Mouse (Mus musculus): ENCODE results near the gene Commd9. TPM values are rescaled to one million over a fixed set of nuclear protein-coding genes. Genes with fewer than 3 reads are reported as not detected.
A peak's percentile ranks its signal among the peaks of the same experiment; 100 is the strongest.

Gene Commd9
- polyA plus RNA-seq (2015; fragmentation: Nextera tagmentation; extraction: Ambion mirVana) = 65.3 and 72.6 TPM in 2 replicates

DNA sequence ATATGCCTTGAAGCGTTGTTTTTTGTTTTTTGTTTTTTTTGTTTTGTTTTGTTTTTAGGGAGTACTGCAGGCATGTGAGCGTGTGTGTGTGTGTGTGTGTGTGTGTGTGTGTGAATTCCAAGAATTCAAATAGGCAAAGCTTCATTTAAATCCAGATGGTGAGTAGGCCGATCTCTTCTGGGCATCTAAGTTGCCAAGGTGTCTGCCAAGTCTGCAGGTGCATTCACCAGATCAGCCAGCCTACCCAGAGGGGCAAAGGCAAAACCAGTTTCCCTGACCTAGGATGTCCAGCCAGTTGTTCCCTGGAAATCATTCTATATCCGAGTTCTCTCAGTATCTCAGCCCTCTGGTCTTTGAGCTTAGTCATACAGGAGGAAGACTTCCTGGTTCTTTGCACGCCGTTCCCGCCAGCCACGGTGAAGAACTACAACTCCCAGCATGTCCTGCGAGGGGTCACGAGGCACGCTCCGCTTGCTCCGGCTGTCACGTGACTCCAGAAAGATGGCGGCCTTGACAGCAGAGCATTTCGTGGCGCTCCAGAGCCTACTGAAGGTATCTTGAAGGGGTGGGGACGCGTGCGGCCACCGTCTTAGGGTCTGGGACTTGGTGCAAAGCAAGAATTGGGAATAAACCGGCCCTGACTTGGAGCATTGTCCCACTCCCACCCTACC lies at the start of gene Commd9:
Commd9 (plus strand) TSS at position 480 of the 671 bp plus-strand sequence.
- Histone ChIP-seq H3K4me1 (ENCODE audit: insufficient read depth, low read length) (peaks cover 9% of the 10 kb centered on the region), H3K27me3 (ENCODE audit: insufficient read depth, low read length) (no peaks in the 10 kb centered on the region), H3K36me3 (ENCODE audit: insufficient read depth, low read length) (no peaks in the 10 kb centered on the region), H3K4me2 (replicated peaks; ENCODE audit: low read depth, low read length) (peak within 1 kb of the TSS; percentile 62), H3K4me3 (ENCODE audit: low read length) (peak within 1 kb of the TSS; percentile 70), H3K9ac (replicated peaks; ENCODE audit: low read length) (peak within 1 kb of the TSS; percentile 77), H3K9me3 (ENCODE audit: low read length) (no peaks in the 10 kb centered on the region), H3K27ac (ENCODE audit: low read length) (no peak within 1 kb of the TSS)
- 12% methylated on average over 22 of the region's 22 CpGs for WGBS
- ATAC-seq (ENCODE audit: low FRiP score, low TSS enrichment) = peak; percentile 97

DNA sequence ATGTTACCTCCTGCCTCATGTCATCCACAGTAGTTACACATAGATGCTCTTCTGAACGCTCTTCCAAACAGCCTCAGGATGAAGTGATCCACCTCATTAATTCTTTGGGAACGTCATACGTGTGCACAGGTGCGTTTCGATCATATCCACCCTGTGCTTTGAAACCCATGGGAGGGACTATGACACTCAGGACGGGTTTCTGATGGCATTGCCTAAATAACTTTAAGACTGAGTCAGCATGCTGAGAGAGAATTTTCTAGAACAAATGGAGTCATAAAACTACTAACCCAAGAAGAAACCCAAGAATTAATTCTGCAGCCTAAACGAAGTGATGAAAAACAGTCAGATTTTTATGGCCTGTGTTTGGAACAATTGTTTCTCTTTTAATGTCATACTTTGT lies 43.3 kb upstream of the Commd9 start:
- H3K9me3 ChIP-seq (ENCODE audit: low read length) = no peaks in the 10 kb centered on the region
- H3K27ac ChIP-seq (ENCODE audit: low read length) = no peak overlapping the region
- H3K4me3 ChIP-seq (ENCODE audit: low read length) = no peak overlapping the region
- no peak overlapping the region for H3K4me2 ChIP-seq (replicated peaks; ENCODE audit: low read depth, low read length)
- WGBS = 57% methylated on average over 7 of the region's 7 CpGs
- no peak overlapping the region for H3K9ac ChIP-seq (replicated peaks; ENCODE audit: low read length)
- no peaks in the 10 kb centered on the region for H3K27me3 ChIP-seq (ENCODE audit: insufficient read depth, low read length)
- no peaks in the 10 kb centered on the region for H3K4me1 ChIP-seq (ENCODE audit: insufficient read depth, low read length)
- ATAC-seq (ENCODE audit: low FRiP score, low TSS enrichment) = no peak
- no peaks in the 10 kb centered on the region for H3K36me3 ChIP-seq (ENCODE audit: insufficient read depth, low read length)

DNA sequence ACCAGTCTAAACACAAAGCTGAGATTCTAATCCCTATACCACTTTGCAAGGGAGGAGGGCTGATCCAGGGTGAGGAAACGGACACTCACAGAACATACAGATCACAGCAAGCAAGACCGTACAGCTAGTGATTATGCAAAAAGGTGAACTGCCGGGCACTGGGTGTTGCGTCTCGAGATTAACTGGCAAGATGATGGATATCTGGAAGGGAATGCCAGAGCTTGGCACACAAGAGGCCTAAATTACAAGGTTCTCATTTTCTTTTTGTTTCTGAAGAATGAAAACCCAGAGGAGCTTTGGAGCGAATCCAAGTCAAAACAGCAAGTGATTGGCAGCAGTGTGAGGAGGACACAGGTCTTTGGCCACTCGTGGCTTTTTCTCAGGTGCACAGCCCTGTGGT lies 31.3 kb upstream of the Commd9 start:
- Histone ChIP-seq H3K27ac (ENCODE audit: low read length) (no peak overlapping the region), H3K9me3 (ENCODE audit: low read length) (peaks cover 3% of the 10 kb centered on the region; the same call in 1 of the 2 replicates), H3K4me3 (ENCODE audit: low read length) (no peak overlapping the region), H3K4me2 (replicated peaks; ENCODE audit: low read depth, low read length) (no peak overlapping the region), H3K9ac (replicated peaks; ENCODE audit: low read length) (no peak overlapping the region), H3K27me3 (ENCODE audit: insufficient read depth, low read length) (no peaks in the 10 kb centered on the region), H3K4me1 (ENCODE audit: insufficient read depth, low read length) (no peaks in the 10 kb centered on the region), H3K36me3 (ENCODE audit: insufficient read depth, low read length) (no peaks in the 10 kb centered on the region)
- 73% methylated on average over 7 of the region's 7 CpGs for WGBS
- ATAC-seq (ENCODE audit: low FRiP score, low TSS enrichment) = no peak

DNA sequence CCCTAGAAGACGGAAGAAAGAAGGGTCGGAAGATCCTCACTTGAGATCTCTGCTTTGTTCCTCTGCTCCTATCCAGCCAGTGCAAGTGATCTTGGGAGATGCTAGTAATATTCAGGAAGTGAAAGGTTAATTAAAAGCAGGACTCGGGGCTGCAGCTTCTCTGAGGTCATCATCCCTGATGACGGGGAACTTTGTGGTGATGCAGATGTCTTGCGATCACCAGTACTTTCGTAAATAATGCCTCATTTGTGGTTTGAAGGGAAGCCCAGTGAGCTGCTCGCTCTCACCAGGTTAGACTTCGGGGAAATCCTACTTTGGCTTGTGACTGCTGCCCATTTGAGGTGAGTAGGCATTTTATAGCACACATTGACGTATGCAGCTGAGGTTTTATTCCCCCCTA lies 29.9 kb upstream of the Commd9 start:
- Histone ChIP-seq H3K4me1 (ENCODE audit: insufficient read depth, low read length) (no peaks in the 10 kb centered on the region), H3K4me3 (ENCODE audit: low read length) (no peak overlapping the region), H3K9ac (replicated peaks; ENCODE audit: low read length) (no peak overlapping the region), H3K4me2 (replicated peaks; ENCODE audit: low read depth, low read length) (no peak overlapping the region), H3K36me3 (ENCODE audit: insufficient read depth, low read length) (no peaks in the 10 kb centered on the region), H3K9me3 (ENCODE audit: low read length) (no peaks in the 10 kb centered on the region), H3K27me3 (ENCODE audit: insufficient read depth, low read length) (no peaks in the 10 kb centered on the region), H3K27ac (ENCODE audit: low read length) (no peak overlapping the region)
- 81% methylated on average over 9 of the region's 9 CpGs for WGBS
- no peak for ATAC-seq (ENCODE audit: low FRiP score, low TSS enrichment)

DNA sequence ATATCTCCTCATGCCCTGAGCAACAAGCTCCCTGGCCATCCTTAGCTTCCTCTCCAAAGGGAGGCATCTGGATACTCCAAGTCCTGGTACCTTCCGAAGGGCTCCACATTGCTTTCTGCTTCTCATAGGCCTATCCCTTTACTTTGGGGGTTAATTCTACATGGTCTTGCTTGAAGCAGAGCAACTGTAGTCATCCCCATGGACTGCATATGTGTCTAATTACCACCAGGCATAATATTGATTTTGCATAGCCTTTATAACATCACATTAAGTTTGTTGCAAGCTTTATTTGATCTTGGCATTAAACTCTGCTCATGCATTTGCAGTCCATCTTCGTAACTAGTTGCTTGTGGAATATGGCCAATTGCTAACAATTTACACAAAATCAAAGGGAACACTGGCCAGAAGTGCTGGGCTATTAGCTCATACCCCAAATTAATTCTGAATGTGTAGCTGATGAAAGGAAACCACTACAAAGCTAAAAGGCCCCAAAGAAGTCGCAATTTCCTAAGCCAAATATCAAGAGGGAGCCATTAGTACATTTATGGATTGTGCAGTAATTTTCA lies 25.0 kb upstream of the Commd9 start:
- Histone ChIP-seq H3K36me3 (ENCODE audit: insufficient read depth, low read length) (no peaks in the 10 kb centered on the region), H3K4me3 (ENCODE audit: low read length) (no peak overlapping the region), H3K9me3 (ENCODE audit: low read length) (no peaks in the 10 kb centered on the region), H3K4me1 (ENCODE audit: insufficient read depth, low read length) (peaks cover 13% of the 10 kb centered on the region), H3K4me2 (replicated peaks; ENCODE audit: low read depth, low read length) (no peak overlapping the region), H3K9ac (replicated peaks; ENCODE audit: low read length) (no peak overlapping the region), H3K27me3 (ENCODE audit: insufficient read depth, low read length) (no peaks in the 10 kb centered on the region), H3K27ac (ENCODE audit: low read length) (no peak overlapping the region)
- no peak for ATAC-seq (ENCODE audit: low FRiP score, low TSS enrichment)
- WGBS = 90% methylated on average over 3 of the region's 3 CpGs

DNA sequence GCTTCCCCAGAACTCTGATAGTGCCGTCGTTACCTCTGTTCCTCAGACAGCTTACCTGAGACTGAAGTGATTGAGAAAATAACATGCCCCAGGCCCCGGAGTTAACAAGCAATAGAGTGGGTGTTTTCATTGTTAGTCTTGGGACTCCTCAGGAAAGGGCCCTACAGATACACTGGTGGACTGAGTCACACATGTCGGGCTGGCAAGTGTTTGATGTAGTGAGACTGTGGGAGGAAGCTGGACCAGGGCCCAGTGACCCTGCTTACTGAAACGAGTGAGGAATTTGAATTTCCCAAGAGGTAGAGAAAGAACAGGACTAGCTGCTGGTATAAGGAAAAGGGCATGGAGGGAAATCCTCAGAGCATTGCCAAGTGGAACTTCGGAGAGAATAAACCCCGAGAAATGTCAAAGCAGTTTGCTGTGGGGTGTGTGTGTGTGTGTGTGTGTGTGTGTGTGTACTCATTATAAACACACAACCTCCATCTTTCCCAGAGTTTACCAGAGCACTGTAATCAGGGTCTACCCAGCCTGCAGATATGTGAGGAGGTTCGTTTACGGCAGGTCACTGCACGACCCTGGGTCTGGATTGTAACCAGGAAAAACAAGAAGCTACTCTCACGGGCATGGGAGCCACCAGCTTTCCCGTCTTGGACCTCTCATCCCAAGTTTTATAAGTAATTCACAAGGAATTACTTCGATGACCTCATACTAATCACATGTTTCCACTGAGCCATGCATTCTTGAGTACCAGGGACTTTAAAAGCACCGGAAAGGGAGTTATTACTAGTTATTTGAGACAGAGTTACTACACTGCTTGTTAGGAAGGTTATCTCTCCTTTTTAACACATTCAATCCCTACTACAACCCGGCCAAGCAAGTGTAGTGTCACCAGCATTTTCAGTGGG lies 23.6 kb upstream of the Commd9 start:
- H3K4me1 ChIP-seq (ENCODE audit: insufficient read depth, low read length) = peaks cover 13% of the 10 kb centered on the region
- WGBS = 46% methylated on average over 15 of the region's 15 CpGs
- no peak overlapping the region for H3K4me3 ChIP-seq (ENCODE audit: low read length)
- no peak overlapping the region for H3K9ac ChIP-seq (replicated peaks; ENCODE audit: low read length)
- H3K9me3 ChIP-seq (ENCODE audit: low read length) = no peaks in the 10 kb centered on the region
- no peak overlapping the region for H3K27ac ChIP-seq (ENCODE audit: low read length)
- H3K4me2 ChIP-seq (replicated peaks; ENCODE audit: low read depth, low read length) = no peak overlapping the region
- H3K27me3 ChIP-seq (ENCODE audit: insufficient read depth, low read length) = no peaks in the 10 kb centered on the region
- ATAC-seq (ENCODE audit: low FRiP score, low TSS enrichment) = peak; percentile 54; the same call in 1 of the 2 replicates
- H3K36me3 ChIP-seq (ENCODE audit: insufficient read depth, low read length) = no peaks in the 10 kb centered on the region

DNA sequence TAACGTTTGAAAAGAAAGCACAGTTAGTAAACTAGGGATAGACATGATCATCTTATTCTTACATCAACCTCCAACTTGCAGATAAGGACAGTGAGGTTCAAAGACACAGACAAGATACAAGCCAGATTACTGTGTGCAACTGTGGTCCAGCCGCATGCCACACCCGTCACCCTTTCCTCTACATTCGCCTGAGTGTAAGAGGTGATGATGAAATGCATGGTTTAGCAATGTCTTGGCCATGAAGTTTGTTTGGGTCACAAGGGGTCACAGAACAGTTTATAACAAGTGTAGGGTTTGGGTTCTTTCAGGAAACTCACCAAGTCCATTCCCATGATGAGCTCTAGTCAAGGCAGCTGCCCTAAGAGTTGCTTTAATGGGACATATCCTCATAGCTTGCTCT lies 17.4 kb upstream of the Commd9 start:
- H3K36me3 ChIP-seq (ENCODE audit: insufficient read depth, low read length) = no peaks in the 10 kb centered on the region
- no peak for ATAC-seq (ENCODE audit: low FRiP score, low TSS enrichment)
- H3K27ac ChIP-seq (ENCODE audit: low read length) = no peak overlapping the region

DNA sequence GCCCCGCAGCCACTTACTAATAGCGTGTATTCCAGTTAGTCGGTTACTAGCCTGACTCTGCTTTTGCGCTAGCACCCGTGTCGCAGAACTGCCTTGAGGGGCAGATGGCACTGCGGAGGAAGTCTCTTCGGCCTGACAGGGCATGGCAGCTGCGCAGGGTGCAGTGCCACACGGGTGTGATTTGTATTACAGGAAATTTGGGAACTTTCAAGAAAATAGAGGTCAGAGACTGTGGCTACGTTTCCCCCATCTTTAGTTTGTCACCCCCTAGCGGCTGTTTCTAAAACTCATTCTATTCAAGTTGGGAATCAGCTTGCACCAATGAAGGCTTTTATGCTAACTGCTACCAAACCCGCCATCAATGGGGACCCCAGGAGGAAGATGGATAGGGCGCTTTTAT lies 14.9 kb upstream of the Commd9 start:
- Histone ChIP-seq H3K4me1 (ENCODE audit: insufficient read depth, low read length) (no peaks in the 10 kb centered on the region), H3K4me2 (replicated peaks; ENCODE audit: low read depth, low read length) (peak overlapping the region; percentile 48), H3K27me3 (ENCODE audit: insufficient read depth, low read length) (no peaks in the 10 kb centered on the region), H3K9ac (replicated peaks; ENCODE audit: low read length) (0 out of 2 replicates have a peak overlapping the region, but pooled peaks have one; percentile 35), H3K27ac (ENCODE audit: low read length) (no peak overlapping the region), H3K9me3 (ENCODE audit: low read length) (no peaks in the 10 kb centered on the region), H3K4me3 (ENCODE audit: low read length) (no peak overlapping the region), H3K36me3 (ENCODE audit: insufficient read depth, low read length) (no peaks in the 10 kb centered on the region)
- 16% methylated on average over 14 of the region's 14 CpGs for WGBS
- peak; percentile 70; the same call in 1 of the 2 replicates for ATAC-seq (ENCODE audit: low FRiP score, low TSS enrichment)

More for the DNA sequence above, 17.4 kb upstream of the Commd9 start:
- Histone ChIP-seq H3K27me3 (ENCODE audit: insufficient read depth, low read length) (no peaks in the 10 kb centered on the region), H3K9me3 (ENCODE audit: low read length) (no peaks in the 10 kb centered on the region), H3K4me3 (ENCODE audit: low read length) (no peak overlapping the region), H3K9ac (replicated peaks; ENCODE audit: low read length) (no peak overlapping the region), H3K4me2 (replicated peaks; ENCODE audit: low read depth, low read length) (no peak overlapping the region), H3K4me1 (ENCODE audit: insufficient read depth, low read length) (no peaks in the 10 kb centered on the region)
- 92% methylated on average over 4 of the region's 4 CpGs for WGBS

DNA sequence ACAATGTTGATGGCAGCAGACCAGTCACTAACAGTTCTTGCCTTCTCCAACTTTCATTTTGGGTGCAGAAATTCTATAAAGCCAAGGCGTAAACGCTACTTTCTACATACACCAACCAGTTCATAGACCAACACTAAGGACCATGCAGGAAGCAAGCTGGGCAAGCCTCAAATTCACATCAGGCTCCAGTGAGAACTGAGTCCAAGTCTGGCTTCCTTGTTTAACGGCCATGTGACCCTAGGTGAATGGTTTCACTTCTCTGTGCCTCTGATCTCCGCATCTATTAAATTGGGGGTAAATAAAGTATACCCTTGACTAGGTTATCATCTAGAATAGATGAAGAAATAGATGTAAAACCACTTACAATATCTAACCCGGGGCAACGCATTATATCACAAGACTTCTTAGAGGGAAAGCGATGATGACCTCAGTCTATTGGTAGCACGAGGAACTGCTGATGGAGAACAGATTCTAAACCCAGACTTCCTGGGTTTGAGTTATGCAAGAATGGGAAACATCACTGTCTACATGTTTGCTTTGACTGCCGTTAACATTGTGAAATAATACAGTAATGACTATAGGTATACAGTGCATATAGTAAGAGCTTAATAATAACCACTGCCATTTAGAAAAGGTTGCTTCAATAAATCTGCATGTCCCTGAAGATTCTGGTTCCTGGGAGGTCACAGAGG lies 4.4 kb upstream of the Commd9 start:
- no peaks in the 10 kb centered on the region for H3K27me3 ChIP-seq (ENCODE audit: insufficient read depth, low read length)
- WGBS = 89% methylated on average over 9 of the region's 9 CpGs

More for the DNA sequence above, 4.4 kb upstream of the Commd9 start:
- no peaks in the 10 kb centered on the region for H3K36me3 ChIP-seq (ENCODE audit: insufficient read depth, low read length)
- no peak overlapping the region for H3K9ac ChIP-seq (replicated peaks; ENCODE audit: low read length)
- no peak overlapping the region for H3K4me3 ChIP-seq (ENCODE audit: low read length)
- no peak overlapping the region for H3K4me2 ChIP-seq (replicated peaks; ENCODE audit: low read depth, low read length)
- peaks cover 5% of the 10 kb centered on the region for H3K4me1 ChIP-seq (ENCODE audit: insufficient read depth, low read length)
- no peak for ATAC-seq (ENCODE audit: low FRiP score, low TSS enrichment)
- no peaks in the 10 kb centered on the region for H3K9me3 ChIP-seq (ENCODE audit: low read length)
- H3K27ac ChIP-seq (ENCODE audit: low read length) = no peak overlapping the region
